Mouse (Mus musculus) right cerebral cortex, postnatal 36 days (tissue): ENCODE results near the gene Fmo5.

Experiments
- DNase-seq, 2 experiments: peaks; one replicate each; pipeline ENCODE4 v3.0.0; 2022; ENCODE audit warnings: low spot score in 2 of 2, mixed read lengths in 1 of 2

The Fmo5 gene

DNA sequence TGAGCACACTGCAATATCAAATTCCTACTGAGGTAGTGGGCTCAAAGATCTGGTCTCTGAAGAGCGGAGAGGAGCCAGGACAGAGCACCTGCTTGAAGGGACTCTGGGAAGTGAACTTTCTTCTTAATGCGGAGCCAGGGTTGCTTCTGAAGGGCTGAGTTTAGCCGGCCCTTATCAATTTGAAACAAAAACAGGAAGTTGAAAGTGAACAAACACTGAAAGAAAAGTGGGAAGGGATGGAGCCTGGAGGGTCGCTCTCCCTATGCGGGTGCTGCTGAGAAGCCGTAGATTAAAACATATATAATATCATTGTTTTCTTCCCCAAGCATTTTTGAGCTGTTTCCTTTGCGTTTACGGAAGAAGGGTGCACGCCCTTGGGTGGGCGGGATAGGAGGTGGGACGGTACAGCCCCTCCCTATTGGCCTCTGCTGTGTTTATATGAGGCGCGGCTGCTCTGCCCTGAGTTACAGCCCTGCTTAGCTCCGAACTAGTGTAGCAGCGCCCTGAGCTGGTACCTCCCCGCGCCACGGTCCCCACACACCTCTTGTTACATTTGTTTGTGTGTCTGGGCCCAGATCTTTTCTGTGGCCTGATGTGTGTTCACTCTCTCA, at the start of gene Fmo5:
Gene Fmo5 (plus strand): TSS at position 414 of the 611 bp plus-strand sequence.
- no peak for DNase-seq

- DNase-seq = peak; percentile 71 to 84
Observed at GRCm38 (mm10) chr3:97585383-97586160, 43.0 kb upstream of the Fmo5 start.

DNA sequence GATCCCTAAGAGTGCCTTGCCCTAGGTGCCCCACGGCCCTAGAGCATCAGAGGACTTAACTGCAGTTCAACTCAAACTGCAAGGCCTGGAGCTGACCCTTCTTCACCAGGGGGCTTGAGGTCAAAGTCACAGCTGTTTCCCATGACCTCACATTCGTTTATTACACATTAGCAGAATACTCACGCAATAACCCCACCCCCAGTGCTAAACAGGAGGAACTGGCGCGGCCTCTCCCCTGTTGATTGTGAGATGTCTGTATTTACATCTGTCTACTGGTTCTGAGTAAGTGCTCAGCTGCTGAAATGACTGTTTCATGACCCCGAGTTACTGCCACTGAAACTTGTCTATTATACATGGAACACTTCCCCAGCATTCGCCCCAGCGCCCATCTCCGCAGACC, 40.9 kb upstream of the Fmo5 start:
- DNase-seq = no peak

- no peak for DNase-seq
Observed at GRCm38 (mm10) chr3:97590699-97591098, 37.9 kb upstream of the Fmo5 start.

GRCm38 (mm10) chr3:97593089-97593488, 35.5 kb upstream of the Fmo5 start:
- DNase-seq = no peak

- no peak for DNase-seq
Observed at GRCm38 (mm10) chr3:97594140-97594539, 34.5 kb upstream of the Fmo5 start.

- no peak for DNase-seq
Observed at GRCm38 (mm10) chr3:97595066-97595465, 33.5 kb upstream of the Fmo5 start.

GRCm38 (mm10) chr3:97596796-97597195, 31.8 kb upstream of the Fmo5 start:
- DNase-seq = no peak

- DNase-seq = no peak
Observed at GRCm38 (mm10) chr3:97600050-97600832, 28.4 kb upstream of the Fmo5 start.

DNA sequence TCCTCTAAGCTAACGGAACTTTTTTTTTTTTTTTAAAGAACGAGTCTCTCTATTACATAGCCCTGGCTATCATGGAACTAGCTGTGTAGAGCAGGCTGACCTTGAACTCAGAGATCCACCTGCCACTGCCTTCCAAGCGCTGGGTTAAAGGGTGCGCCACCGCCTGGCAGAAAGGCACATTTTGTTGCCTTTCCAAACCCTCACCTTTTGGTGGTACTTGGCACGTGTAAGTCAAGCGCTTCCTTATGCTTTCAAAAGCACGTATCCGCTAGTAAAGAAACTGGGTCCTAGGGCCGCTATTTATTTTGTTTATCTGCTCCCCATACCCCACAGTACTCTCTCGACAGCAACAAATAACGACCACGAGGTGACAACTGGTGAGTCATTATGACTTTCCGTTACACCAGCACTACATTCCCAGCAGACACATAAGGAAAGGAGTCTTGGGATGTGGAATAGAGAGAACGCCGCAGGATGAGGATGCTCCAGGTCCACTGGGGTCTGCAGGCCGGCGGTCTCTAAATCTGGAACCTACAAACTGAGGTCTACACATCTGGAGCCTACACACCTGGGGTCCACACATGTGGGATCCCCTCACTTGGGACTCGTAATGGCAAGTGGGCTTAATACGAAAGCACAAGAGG, 19.3 kb upstream of the Fmo5 start:
- no peak for DNase-seq

GRCm38 (mm10) chr3:97609845-97610410, 18.7 kb upstream of the Fmo5 start, which contains the start of gene Chd1l:
Gene Chd1l, minus strand, starts transcription at chr3:97610203.
- DNase-seq = peak; percentile 78 to 81

DNA sequence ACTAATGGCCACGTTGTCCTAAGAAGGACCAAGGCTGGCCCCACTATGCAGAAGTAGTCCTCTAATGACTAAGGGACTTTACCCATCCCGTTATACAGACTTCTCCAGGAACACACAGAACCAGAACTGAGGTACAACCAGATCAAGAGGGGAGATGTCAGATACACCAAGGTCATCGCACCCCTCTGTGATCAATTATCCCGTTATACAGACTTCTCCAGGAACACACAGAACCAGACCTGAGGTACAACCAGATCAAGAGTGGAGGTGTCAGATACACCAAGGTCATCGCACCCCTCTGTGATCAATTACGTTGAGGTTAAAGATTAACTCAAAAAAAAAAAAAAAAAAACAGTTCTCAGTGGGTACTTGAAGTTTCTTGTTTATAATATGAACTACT, 17.6 kb upstream of the Fmo5 start:
- DNase-seq = no peak

DNA sequence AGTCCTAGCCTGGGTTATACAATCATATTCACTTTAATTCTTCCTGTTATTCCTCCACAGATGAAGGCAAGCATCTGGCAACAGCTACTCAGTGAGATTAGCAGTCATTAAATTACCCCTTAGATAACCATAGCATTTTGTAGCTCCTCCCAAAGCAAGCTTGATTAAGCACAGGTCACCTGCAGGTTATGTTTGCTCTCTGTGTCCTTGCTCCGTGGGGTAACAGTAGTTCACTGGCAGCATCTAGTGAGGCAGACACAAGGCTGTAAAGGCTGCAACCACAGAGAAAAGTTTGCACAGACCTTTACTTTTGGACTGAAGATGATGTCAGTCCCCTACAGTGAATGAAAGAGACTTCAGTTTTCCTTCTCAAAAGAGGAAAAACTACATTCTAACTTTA, 13.4 kb upstream of the Fmo5 start:
- DNase-seq = no peak

DNA sequence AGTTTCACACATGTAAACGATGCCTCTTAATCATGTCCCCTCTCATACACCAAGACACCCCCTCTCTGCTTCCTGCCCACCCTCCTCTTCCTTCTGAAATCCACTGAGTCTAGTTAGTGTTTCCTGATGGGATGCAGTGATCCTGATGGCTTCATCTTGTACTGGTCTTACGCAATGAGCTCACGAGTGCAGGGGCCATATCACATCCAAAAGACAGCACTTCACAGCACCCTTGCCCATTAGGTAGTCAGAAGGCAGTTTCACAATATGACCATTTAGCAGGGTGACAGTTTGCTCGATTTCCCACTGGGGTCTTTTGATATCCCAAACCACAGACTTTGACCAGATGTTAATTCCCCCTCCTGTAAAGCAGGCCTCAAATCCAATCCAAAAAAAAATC, 12.7 kb upstream of the Fmo5 start:
- no peak for DNase-seq

DNA sequence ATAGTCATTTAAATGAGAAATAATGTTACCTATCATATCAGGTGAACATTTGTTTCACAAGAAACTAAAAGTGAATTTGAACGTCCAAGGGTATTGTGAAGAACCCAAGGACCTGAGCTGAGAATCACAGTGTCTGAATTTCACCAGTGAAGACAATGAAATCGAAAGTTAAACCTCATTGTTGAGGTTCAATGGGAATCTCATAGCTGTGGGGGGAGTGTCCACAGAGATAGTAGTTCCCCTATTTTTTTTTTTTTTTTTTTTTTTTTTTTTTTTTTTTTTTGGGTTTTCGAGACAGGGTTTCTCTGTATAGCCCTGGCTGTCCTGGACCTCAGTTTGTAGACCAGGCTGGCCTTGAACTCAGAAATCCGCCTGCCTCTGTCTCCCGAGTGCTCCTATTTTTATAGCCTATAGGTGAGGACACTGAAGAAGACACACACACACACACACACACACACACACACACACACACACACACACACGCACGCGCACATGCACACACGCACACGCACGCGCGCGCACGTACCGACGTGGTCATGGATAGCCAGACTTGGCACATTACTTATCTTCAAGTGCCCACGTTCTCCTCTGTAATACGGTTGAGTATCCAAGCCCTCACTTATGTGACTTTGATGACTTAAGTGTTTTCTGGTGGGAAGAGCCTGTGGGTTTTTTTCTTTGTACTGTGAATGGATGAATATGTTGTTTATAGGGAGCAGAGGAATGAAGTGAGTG, 11.3 kb upstream of the Fmo5 start:
- no peak for DNase-seq

DNA sequence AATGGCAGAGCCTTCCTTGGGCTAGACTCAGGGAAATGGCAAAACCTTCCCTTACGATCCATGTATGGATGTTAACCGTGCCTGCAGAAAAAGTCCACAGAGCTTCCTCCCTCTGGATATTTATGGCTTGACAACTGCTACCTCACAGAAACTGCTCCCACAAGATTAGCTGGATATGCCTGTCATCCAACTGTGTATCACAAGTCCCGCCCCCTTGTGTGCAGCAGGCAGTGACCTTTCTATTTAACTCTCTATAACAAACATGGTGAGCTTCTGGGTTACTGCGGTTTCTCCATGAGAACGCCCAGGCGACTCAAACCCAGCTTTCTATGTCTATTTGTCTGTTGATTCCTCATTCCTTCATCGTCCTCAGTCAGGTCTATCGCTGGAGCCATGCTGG, 10.7 kb upstream of the Fmo5 start:
- no peak for DNase-seq

GRCm38 (mm10) chr3:97620657-97621056, 7.9 kb upstream of the Fmo5 start:
- no peak for DNase-seq

GRCm38 (mm10) chr3:97624611-97625010, 4.0 kb upstream of the Fmo5 start:
- DNase-seq = no peak

DNA sequence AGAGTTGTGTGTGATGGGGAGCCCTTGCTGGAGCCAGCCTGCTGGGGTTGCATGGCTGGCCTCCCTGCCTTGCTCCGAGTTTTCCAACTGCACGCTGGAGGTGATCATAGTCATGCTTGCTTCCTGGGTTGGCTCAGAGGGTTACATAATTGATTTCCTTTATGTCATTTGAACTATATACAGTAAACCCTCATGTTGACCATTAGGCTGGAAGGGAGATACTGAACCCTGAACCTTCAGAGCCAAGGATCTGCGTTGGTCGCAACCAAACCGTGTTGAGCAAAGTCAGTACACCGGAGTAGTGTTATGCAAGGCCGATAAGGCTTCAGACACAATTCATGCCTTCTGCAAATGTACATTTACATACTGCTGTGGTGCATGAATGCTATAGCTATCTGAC, 711 bp upstream of the Fmo5 start:
- DNase-seq = no peak

DNA sequence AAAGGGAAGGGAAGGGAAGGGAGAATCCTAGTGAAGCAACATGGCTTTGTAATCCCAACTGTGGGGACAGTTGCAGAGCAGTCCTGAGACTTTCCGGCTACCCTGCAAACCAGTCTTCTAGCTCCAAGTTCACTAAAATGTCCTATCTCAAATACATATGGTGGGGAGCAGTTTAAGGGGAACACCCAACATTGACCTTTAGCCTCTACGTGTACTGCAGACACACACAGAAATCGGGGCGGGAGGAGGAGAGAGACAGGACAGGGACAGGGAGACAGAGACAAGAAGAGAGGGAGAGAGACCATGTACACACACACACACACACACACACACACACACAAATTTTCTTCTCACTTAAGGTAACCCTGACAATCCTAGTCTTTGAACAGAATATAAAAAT, 1.3 kb downstream of the Fmo5 start:
- DNase-seq = no peak

DNA sequence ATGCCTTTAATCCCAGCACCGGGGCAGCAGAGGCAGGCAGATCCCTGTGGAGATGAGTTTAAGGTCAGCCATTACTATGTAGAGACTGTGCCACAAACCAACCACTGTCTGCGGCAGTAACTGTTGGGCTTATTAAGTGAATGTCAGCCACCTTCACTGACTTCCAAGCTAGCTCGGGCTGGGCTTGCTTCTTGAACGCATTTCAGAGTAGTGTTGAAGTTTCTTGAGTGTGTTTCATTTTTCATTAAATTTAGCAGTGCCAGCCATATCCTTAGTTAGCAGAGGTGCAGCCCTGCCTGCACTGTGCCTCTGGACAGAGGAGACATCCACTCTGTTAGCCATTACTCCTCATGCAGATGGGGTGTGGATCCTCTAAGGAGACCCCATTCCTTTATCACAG, 2.1 kb downstream of the Fmo5 start:
- no peak for DNase-seq
